Comparison of ENCODE assay signal across 34 mouse cellular contexts in genomic region chr4:29644839-29645565, GRCm38 (mm10).
A peak's percentile ranks its signal among the peaks of the same experiment; 100 is the strongest.
DNase-seq lines count a peak whose midpoint lies in the region; ATAC-seq and TF ChIP-seq lines count a peak whose summit lies in the region.
"Had no signal": no experiment of that assay in that cellular context is flagged by ENCODE, and none has a peak within 500 bp of the region (broad histone marks: within the 10 kb centered on the region; RNA-seq: fewer than 3 reads in every experiment).

No protein-coding gene starts in this region.

- no peak for TF ChIP-seq CTCF in hindbrain, postnatal 0 days (IDR thresholded peaks at IDR 0.05; ENCODE audit: low read depth)
- no peak for TF ChIP-seq CTCF in embryonic fibroblast, embryonic 13.5 days (IDR thresholded peaks at IDR 0.05; ENCODE audit: borderline replicate concordance, insufficient read depth, low read length)

- H3K27ac ChIP-seq in hindbrain, embryonic 11.5 days (ENCODE audit: low read depth, low read length): no peak overlapping the region
- H3K27ac ChIP-seq in hindbrain, postnatal 0 days: no peak overlapping the region
- peak overlapping the region; percentile 26 for H3K27ac ChIP-seq in embryonic fibroblast, embryonic 13.5 days (ENCODE audit: insufficient read depth, low read length)
- H3K27ac ChIP-seq: embryonic facial prominence, embryonic 12.5 days; forebrain, embryonic 12.5 days; heart, embryonic 13.5 days; hindbrain, embryonic 14.5 days; intestine, embryonic 15.5 days; liver, embryonic 15.5 days; lung, embryonic 15.5 days; midbrain, embryonic 12.5 days; neural tube, embryonic 12.5 days had no signal

- DNase-seq in hindbrain, embryonic 11.5 days (ENCODE audit: low spot score): peak; percentile 8
- no peak for DNase-seq in hindbrain, postnatal 0 days (ENCODE audit: low spot score)
- peak; percentile 55 for DNase-seq in ES-CJ7 (ENCODE audit: low read depth, low spot score)
- DNase-seq in NIH3T3 (ENCODE audit: low read depth): peak; percentile 19
- DNase-seq in cerebellum, adult 11 months: no peak
- DNase-seq in heart, postnatal 36 days: no peak
- DNase-seq: adrenal gland, adult 8-10 months; cerebellum, adult 8-10 months; cerebellum, postnatal 25 days; forebrain, postnatal 0 days; gastrocnemius, postnatal 10 days; heart, postnatal 14 days; kidney, adult 2 months; kidney, postnatal 10 days; layer of hippocampus, postnatal 36 days; left cerebral cortex, postnatal 4 days; lung, postnatal 36 days; right cerebral cortex, adult 18-20 months; spleen, adult 18-20 months; thymus, adult 2 months had no signal

- TF ChIP-seq POLR2A in embryonic fibroblast, embryonic 13.5 days (IDR thresholded peaks at IDR 0.05; ENCODE audit: low read depth, low read length): no peak

- H3K4me3 ChIP-seq in hindbrain, embryonic 11.5 days (ENCODE audit: low read depth, low read length): no peak overlapping the region
- H3K4me3 ChIP-seq in hindbrain, postnatal 0 days (ENCODE audit: low read length): no peak overlapping the region
- no peak overlapping the region for H3K4me3 ChIP-seq in embryonic fibroblast, embryonic 13.5 days (ENCODE audit: insufficient read depth, low read length)
- H3K4me3 ChIP-seq: embryonic facial prominence, embryonic 12.5 days; erythroblast, embryonic 14.5 days; forebrain, embryonic 12.5 days; heart, embryonic 13.5 days; intestine, embryonic 15.5 days; liver, embryonic 15.5 days; lung, embryonic 15.5 days; midbrain, embryonic 12.5 days; myocyte; neural tube, embryonic 12.5 days had no signal

- intact Hi-C loops in heart, postnatal 36 days (cut with DNase I): no loop called here

- H3K9me3 ChIP-seq in hindbrain, embryonic 11.5 days (ENCODE audit: control insufficient read depth, low read length): no peaks in the 10 kb centered on the region
- H3K9me3 ChIP-seq in hindbrain, postnatal 0 days (ENCODE audit: low read length): no peaks in the 10 kb centered on the region
- H3K9me3 ChIP-seq: embryonic facial prominence, embryonic 12.5 days; forebrain, embryonic 12.5 days; heart, embryonic 13.5 days; intestine, embryonic 15.5 days; liver, embryonic 15.5 days; lung, embryonic 15.5 days; midbrain, embryonic 12.5 days; neural tube, embryonic 12.5 days had no signal

- H3K4me1 ChIP-seq in hindbrain, embryonic 11.5 days (replicated peaks; ENCODE audit: control insufficient read depth, insufficient read depth, low read length): no peaks in the 10 kb centered on the region
- no peaks in the 10 kb centered on the region for H3K4me1 ChIP-seq in hindbrain, postnatal 0 days (ENCODE audit: insufficient read depth, low read length)
- no peaks in the 10 kb centered on the region for H3K4me1 ChIP-seq in embryonic fibroblast, embryonic 13.5 days (ENCODE audit: control insufficient read depth, insufficient read depth, low read length)
- H3K4me1 ChIP-seq: embryonic facial prominence, embryonic 12.5 days; forebrain, embryonic 12.5 days; heart, embryonic 13.5 days; intestine, embryonic 15.5 days; liver, embryonic 15.5 days; lung, embryonic 15.5 days; midbrain, embryonic 12.5 days; neural tube, embryonic 12.5 days had no signal

- no peak overlapping the region for H3K9ac ChIP-seq in hindbrain, embryonic 11.5 days (ENCODE audit: low read depth, low read length)
- no peak overlapping the region for H3K9ac ChIP-seq in hindbrain, postnatal 0 days (replicated peaks; ENCODE audit: low read length)
- H3K9ac ChIP-seq: embryonic facial prominence, embryonic 12.5 days; forebrain, embryonic 12.5 days; forebrain, postnatal 0 days; heart, embryonic 13.5 days; hindbrain, embryonic 14.5 days; intestine, embryonic 15.5 days; liver, embryonic 15.5 days; lung, embryonic 15.5 days; midbrain, embryonic 12.5 days; neural tube, embryonic 12.5 days had no signal

- H3K4me2 ChIP-seq in hindbrain, embryonic 11.5 days (replicated peaks; ENCODE audit: low read depth, low read length): no peak overlapping the region
- H3K4me2 ChIP-seq in hindbrain, postnatal 0 days (ENCODE audit: low read depth, low read length): no peak overlapping the region
- H3K4me2 ChIP-seq: embryonic facial prominence, embryonic 12.5 days; forebrain, embryonic 12.5 days; heart, embryonic 13.5 days; hindbrain, embryonic 14.5 days; intestine, embryonic 15.5 days; liver, embryonic 15.5 days; lung, embryonic 15.5 days; midbrain, embryonic 12.5 days; neural tube, embryonic 12.5 days had no signal

- H3K36me3 ChIP-seq in hindbrain, embryonic 11.5 days (ENCODE audit: control insufficient read depth, insufficient read depth, low read length): no peaks in the 10 kb centered on the region
- H3K36me3 ChIP-seq in hindbrain, postnatal 0 days (ENCODE audit: insufficient read depth, low read length): no peaks in the 10 kb centered on the region
- H3K36me3 ChIP-seq: embryonic facial prominence, embryonic 12.5 days; forebrain, embryonic 12.5 days; heart, embryonic 13.5 days; intestine, embryonic 15.5 days; liver, embryonic 15.5 days; lung, embryonic 15.5 days; midbrain, embryonic 12.5 days; neural tube, embryonic 12.5 days had no signal

- WGBS in hindbrain, embryonic 11.5 days: 56% methylated on average over 2 of the region's 2 CpGs
- WGBS in hindbrain, postnatal 0 days: 76% methylated on average over 2 of the region's 2 CpGs

- no peaks in the 10 kb centered on the region for H3K27me3 ChIP-seq in hindbrain, embryonic 11.5 days (ENCODE audit: control insufficient read depth, insufficient read depth, low read length)
- H3K27me3 ChIP-seq in hindbrain, postnatal 0 days (ENCODE audit: insufficient read depth, low read length): no peaks in the 10 kb centered on the region
- H3K27me3 ChIP-seq: CH12.LX; embryonic facial prominence, embryonic 12.5 days; forebrain, embryonic 12.5 days; heart, embryonic 13.5 days; intestine, embryonic 15.5 days; liver, embryonic 15.5 days; lung, embryonic 15.5 days; midbrain, embryonic 12.5 days; neural tube, embryonic 12.5 days had no signal

- ATAC-seq in hindbrain, embryonic 11.5 days (ENCODE audit: low FRiP score): no peak
- no peak for ATAC-seq in hindbrain, postnatal 0 days
- ATAC-seq in inflammation-experienced regulatory T-cells, adult 6 months: no peak
- ATAC-seq: forebrain, postnatal 0 days; intestine, embryonic 15.5 days had no signal

Comparison
In these comparisons a context has a peak if more than half of its experiments do, and no peak if none do; other contexts are left out.
1. DNase-seq: peak in hindbrain, embryonic 11.5 days (single experiment), ES-CJ7 (single experiment) and NIH3T3 (single experiment); none in hindbrain, postnatal 0 days (single experiment), cerebellum, adult 11 months (single experiment) and heart, postnatal 36 days (0 of 2).